Mouse (Mus musculus) c-Kit-positive CD71-positive TER-119-negative erythroid progenitor cells, embryonic 14.5 days (primary cell): ENCODE data around the gene Gpc6.

Source experiments
- DNase-seq: peaks from one replicate; pipeline ENCODE4 v3.0.0-alpha.2; 2013; ENCODE audit warnings: low read depth

Gene Gpc6

GRCm38 (mm10) chr14:117473378-117473777, 548.3 kb downstream of the Gpc6 start:
- DNase-seq, result no peak

DNA sequence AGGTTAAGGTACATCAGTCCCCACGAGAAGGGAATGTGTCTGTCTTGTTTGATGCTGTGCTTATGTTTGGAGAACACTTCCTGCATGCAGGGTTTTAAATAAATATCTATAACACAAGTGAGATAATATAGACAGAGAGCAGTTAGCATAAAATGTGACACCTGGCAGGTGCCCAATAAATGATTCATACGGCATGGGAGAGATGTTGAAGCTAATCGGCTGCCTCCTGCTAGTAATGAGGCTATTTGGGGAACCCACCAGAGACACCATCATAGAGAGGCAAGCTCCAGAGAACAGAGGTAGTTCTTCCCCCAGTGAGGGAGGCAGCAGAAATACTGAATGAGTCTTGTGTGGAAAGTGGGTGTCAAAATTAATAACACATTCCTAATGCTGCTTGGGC, 553.8 kb downstream of the Gpc6 start:
- no peak for DNase-seq

GRCm38 (mm10) chr14:117487161-117487754, 562.1 kb downstream of the Gpc6 start:
- no peak for DNase-seq

- no peak for DNase-seq
These were observed 565.4 kb downstream of the Gpc6 start for GRCm38 (mm10) chr14:117490469-117490868.

GRCm38 (mm10) chr14:117495118-117495517, 570.0 kb downstream of the Gpc6 start:
- no peak for DNase-seq

GRCm38 (mm10) chr14:117498785-117499184, 573.7 kb downstream of the Gpc6 start:
- DNase-seq, result no peak

GRCm38 (mm10) chr14:117499354-117499753, 574.2 kb downstream of the Gpc6 start:
- no peak for DNase-seq

GRCm38 (mm10) chr14:117514829-117515228, 589.7 kb downstream of the Gpc6 start:
- no peak for DNase-seq

DNA sequence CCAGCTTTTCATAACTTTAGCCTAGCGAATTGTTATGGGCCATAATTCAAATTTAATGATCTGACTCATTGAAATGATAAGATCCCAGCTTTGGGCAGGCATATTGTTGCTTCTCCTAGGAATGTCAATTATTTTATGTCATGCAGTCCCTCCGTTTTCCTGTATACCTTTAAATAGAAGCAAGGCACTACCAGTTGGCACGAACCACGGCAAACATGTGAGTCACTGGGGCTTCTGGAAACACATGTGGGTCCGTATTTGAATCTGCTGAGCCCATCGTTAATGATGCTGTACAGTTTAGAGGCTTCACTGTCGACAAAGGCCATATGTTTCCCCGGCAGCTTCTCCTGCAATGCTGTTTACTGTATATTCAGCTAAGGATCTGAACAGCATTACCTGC, 594.5 kb downstream of the Gpc6 start:
- no peak for DNase-seq

GRCm38 (mm10) chr14:117520706-117521105, 595.6 kb downstream of the Gpc6 start:
- DNase-seq, result no peak

DNA sequence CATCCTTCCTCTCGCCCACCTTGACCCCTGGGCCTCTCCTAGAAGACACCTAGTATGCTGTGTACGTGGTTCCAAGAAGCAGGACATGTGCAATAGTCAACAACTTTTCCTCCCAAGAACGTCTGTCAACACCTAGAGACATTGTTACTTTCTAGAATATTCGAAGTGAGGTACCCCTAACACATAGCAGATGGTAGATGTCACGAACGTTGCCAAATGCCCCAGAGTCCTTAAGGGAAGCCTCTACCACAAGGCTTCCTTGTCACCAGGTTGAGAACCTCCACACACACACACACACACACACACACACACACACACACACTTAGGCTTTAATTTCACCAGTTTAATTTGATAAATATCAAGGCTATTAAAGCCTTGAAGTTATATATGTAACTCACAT, 600.0 kb downstream of the Gpc6 start:
- DNase-seq, result no peak

DNA sequence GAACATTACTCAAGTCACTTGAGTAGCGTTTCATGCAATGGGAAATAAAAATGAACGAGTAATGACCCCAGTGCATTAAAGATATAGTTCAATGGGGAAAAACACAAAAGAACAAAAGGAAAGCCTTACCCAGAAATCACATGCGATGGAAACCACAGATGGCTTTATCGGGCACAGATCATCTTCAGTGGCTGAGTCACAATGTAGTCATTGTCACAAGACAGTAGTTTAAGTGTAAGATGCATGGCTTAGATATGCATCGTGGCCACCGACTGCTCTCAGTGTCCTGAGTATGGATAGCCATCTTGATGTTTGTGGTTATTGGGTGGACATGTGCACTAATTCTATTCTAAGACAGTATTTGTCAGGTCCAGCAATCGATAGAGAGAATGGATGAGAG, 601.9 kb downstream of the Gpc6 start:
- no peak for DNase-seq

GRCm38 (mm10) chr14:117529439-117529838, 604.3 kb downstream of the Gpc6 start:
- DNase-seq, result no peak

DNA sequence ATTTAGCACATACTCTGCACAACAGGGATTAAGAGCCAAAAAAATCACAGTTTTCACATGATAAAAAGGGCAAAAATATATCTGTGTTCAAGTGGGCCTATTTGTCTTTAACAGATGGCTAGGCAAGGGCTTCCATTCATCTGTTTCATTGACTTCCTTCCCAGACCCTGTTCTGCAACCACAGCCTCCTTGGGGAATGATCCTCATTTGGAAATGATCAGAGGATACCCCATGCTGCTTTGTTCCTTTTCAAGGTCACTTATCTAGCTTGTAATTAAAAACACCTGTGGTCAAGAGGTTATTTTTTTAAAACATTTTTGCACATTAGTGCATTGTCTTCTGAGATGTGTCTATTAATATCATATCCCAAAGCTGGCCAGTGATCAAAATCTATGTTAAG, 627.7 kb downstream of the Gpc6 start:
- no peak for DNase-seq

- DNase-seq, result no peak
These were observed 631.7 kb downstream of the Gpc6 start for GRCm38 (mm10) chr14:117556715-117557320.

- DNase-seq, result no peak
These were observed 637.0 kb downstream of the Gpc6 start for GRCm38 (mm10) chr14:117562146-117562545.

- no peak for DNase-seq
These were observed 644.2 kb downstream of the Gpc6 start for GRCm38 (mm10) chr14:117569278-117569677.

DNA sequence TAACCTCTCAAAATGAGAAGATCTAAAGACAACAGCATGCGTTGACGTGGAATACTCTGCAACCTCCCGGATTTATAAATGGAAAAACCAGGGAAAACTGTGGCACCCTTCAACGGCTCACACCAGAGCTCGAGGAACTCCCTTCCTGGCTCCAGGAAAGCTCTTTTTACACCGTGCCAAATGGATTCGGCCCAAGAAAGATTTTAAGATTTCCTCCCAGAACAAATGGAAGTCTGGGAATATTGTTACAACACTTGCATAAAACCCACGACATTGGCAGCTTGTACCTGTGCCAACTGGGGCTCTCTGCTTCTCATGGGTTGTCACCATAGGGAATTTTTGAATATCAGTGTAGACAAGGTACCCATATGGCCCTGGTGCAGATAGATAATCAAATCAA, 647.1 kb downstream of the Gpc6 start:
- DNase-seq, result no peak

DNA sequence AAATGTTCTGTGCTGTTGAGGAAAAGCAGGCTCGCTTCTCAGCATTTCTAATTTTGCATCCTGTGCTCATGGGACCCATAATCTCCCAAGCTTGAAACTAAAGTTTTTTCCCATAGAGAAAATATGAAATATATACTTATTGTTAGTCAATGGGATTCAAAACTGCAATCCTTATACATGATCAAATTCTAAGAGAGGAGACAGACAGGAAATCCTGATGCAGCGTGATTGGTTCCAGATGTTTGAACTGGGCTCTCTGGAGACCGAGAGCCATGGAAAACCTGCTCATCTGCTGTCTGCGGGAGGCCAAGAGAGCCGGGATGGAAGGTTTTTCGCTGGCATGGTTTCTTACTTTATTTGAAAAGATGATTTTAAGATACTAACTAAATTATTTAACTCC, 649.1 kb downstream of the Gpc6 start:
- DNase-seq, result no peak

DNA sequence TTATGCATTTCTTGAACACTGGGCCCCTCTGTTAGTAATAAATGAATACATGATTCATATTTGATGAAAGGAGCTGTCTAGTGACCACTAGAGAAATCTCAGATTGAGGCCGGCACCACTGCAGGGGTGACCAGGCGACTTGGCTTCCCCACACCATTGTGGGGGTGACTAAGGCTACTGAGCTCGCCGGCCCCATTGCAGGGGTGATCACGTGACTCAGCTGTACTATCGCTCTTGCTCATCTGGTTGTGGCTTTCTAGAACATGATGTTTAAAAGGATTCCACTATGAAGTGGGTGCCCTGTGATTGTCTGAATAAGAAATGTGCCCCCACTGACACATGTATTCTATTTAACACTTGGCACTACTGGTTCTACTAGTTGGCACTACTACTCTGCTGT, 656.6 kb downstream of the Gpc6 start:
- DNase-seq, result no peak

DNA sequence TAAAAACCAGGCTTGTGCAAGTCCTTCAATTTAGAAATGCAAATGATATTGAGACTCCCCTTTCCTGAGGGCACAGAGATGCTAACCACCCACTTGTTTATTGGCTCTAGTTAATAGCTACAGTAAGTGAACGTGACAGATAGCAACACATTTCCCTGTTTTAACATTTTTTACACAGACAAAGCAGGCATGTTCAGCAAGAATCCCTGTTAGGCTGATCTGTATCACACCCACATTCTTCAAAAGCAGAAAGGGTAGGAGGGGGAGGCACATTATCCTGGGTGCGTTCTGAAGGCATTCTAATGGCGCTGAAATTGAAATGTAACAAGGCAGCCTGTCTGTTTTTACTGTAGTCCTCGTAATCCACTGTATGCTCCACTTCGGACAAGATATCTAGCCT, 674.6 kb downstream of the Gpc6 start:
- DNase-seq, result no peak

DNA sequence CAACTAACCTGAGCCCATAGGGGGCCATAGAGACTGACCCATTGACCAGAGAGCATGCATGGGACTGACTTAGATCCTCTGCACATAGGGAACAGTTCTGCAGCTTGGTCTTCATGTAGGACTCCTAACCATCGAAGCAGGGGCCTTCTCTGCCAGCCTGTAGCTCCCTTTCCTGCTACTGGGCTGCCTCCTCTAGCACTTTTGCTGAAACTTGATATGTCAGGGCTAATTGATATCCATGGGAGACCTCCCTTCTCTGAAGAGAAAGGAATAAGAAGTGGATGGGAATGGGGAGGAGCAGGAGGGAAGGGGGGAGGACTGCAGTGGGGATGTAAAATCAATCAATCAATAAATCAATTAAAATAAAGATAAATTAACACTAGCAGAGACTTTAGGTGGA, 678.7 kb downstream of the Gpc6 start:
- no peak for DNase-seq

DNA sequence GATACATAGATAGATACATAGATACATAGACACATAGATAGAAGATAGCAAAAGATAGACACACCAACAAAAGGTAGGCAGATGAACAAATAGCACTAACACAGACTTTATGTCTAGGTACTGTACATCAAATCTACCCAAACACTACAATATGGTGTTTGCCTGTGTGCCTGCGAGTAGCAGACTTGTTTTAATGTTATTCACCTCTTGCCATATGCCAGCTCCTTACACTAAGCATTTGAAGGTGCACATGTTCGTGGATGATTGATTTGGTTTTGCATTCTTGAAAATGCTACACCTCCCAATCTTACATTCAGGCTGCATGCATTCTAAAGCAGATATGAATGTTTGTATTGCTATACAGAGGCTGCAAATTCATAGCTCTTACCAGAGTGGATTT, 680.6 kb downstream of the Gpc6 start:
- DNase-seq, result no peak

- DNase-seq, result no peak
These were observed 686.0 kb downstream of the Gpc6 start for GRCm38 (mm10) chr14:117611113-117611512.
